Mouse (Mus musculus) brain, embryonic 14.5 days (tissue): ENCODE data around the gene Dnah3.

ENCODE experiments used
- CTCF ChIP-seq: fragments of 200-500 bp; IDR thresholded peaks from 2 replicates; pipeline ENCODE4 v1.5.1; 2012; ENCODE audit warnings: inconsistent platforms, mild to moderate bottlenecking, moderate library complexity, borderline replicate concordance; ENCODE audit not compliant: insufficient read depth, insufficient read length; ENCODE audit errors: extremely low read depth
- POLR2A ChIP-seq: fragments of 200-500 bp; IDR thresholded peaks from 2 replicates; pipeline ENCODE4 v1.6.1; 2012; ENCODE audit warnings: mild to moderate bottlenecking, inconsistent platforms, borderline replicate concordance; ENCODE audit not compliant: poor library complexity, insufficient read depth, insufficient read length, severe bottlenecking; ENCODE audit errors: extremely low read depth

DNA sequence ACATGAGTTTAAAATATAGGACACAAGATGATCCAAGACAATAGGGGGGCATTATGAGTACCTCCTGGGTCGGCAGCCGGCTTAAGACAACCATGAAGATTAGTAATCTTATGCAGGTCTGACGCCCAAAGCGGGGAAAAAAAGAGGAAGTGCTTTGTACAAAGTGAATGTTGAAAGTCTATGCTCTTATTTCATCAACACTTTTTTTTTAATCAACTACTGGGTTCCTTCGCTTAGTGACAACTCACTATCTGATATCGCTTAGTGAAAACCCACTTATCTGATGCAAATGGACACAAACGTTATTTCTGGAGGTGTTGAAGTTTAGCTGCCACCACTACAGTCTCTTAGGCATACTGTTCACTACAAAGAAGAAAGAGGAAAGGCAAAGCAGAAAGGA is 117.5 kb downstream of the Dnah3 start:
- no peak for TF ChIP-seq POLR2A
- no peak for TF ChIP-seq CTCF
